Mouse (Mus musculus) CH12.LX (cell line): ENCODE measurements at regions not wholly inside any gene's neighbourhood (a gene's known extent, or its start where the extent isn't known, plus 50 kb on each side); places are given as distances from the start of the nearest gene placed in this dataset.

ENCODE experiments used
- DNase-seq: peaks from one replicate; pipeline ENCODE4 v3.0.0-alpha.2; 2013; ENCODE audit errors: extremely low read depth
- H3K27ac ChIP-seq: 2 replicates; pipeline ENCODE4 v1.5.1; 2012; ENCODE audit warnings: low read depth, mild to moderate bottlenecking, control low read depth, moderate library complexity; ENCODE audit not compliant: insufficient read depth
- H3K27me3 ChIP-seq: replicated peaks from 2 replicates; pipeline ENCODE3; 2012; ENCODE audit warnings: inconsistent platforms
- H3K36me3 ChIP-seq, 2 experiments: replicated peaks in 1 of 2; 2 replicates each; pipeline versions ENCODE3 to v1.6.1; 2012; ENCODE audit warnings: inconsistent platforms in 1 of 2, low read length in 1 of 2, mild to moderate bottlenecking in 1 of 2, mixed read lengths in 1 of 2, moderate library complexity in 1 of 2; ENCODE audit not compliant: control insufficient read depth in 1 of 2, insufficient read depth in 1 of 2
- H3K4me1 ChIP-seq, 2 experiments: 2 replicates each; pipeline ENCODE4 v1.6.1; 2012; ENCODE audit warnings: inconsistent platforms in 1 of 2, moderate library complexity in 1 of 2; ENCODE audit not compliant: insufficient read depth in 2 of 2, control insufficient read depth in 1 of 2
- H3K4me2 ChIP-seq: 2 replicates; pipeline ENCODE4 v1.6.1; 2012; ENCODE audit warnings: low read depth, mild to moderate bottlenecking, control low read depth; ENCODE audit not compliant: poor library complexity, insufficient read depth, severe bottlenecking
- H3K4me3 ChIP-seq, 3 experiments: fragments of 150-350 bp in 1 of 3; sonication (generic) in 1 of 3; replicated peaks in 1 of 3; 2 replicates each; pipeline versions ENCODE3 to v1.5.1; 2011 to 2012; ENCODE audit warnings: low read depth in 2 of 3, low read length in 2 of 3, mild to moderate bottlenecking in 2 of 3, moderate library complexity in 2 of 3, control low read depth in 1 of 3, improper control_type of control experiment in 1 of 3, inconsistent platforms in 1 of 3, mixed read lengths in 1 of 3; ENCODE audit not compliant: poor library complexity in 1 of 3
- H3K79me2 ChIP-seq: replicated peaks from 2 replicates; pipeline ENCODE4 v1.6.1; 2012; ENCODE audit warnings: mild to moderate bottlenecking, moderate library complexity; ENCODE audit not compliant: control insufficient read depth, poor library complexity, insufficient read depth, severe bottlenecking; ENCODE audit errors: extremely low read depth
- H3K9ac ChIP-seq: 2 replicates; pipeline ENCODE4 v1.6.1; 2012; ENCODE audit warnings: low read depth, mild to moderate bottlenecking, control low read depth, moderate library complexity; ENCODE audit not compliant: insufficient read depth
- H3K9me3 ChIP-seq: replicated peaks from 2 replicates; pipeline ENCODE3; 2012; ENCODE audit warnings: low read length, inconsistent platforms, mixed read lengths
- BHLHE40 ChIP-seq: IDR thresholded peaks from 2 replicates; pipeline ENCODE4 v1.6.1; 2011; ENCODE audit warnings: mild to moderate bottlenecking, low read depth, low read length, improper control_type of control experiment
- CHD2 ChIP-seq: IDR thresholded peaks from 2 replicates; pipeline ENCODE4 v1.6.1; 2011; ENCODE audit warnings: low read length, improper control_type of control experiment
- CTCF ChIP-seq, 2 experiments: IDR thresholded peaks in 1 of 2; conservative IDR thresholded peaks in 1 of 2; 2 replicates each; pipeline ENCODE4 v1.5.1; 2011 to 2012; ENCODE audit warnings: low read depth in 2 of 2, low read length in 2 of 2, improper control_type of control experiment in 1 of 2, inconsistent platforms in 1 of 2, mild to moderate bottlenecking in 1 of 2, moderate library complexity in 1 of 2
- ETS1 ChIP-seq: conservative IDR thresholded peaks from 2 replicates; pipeline ENCODE4 v1.6.1; 2012; ENCODE audit warnings: low read depth, mild to moderate bottlenecking, inconsistent platforms, low read length, improper control_type of control experiment, moderate library complexity
- KAT2A ChIP-seq: IDR thresholded peaks from 2 replicates; pipeline ENCODE4 v1.6.1; 2012; ENCODE audit warnings: low read length, improper control_type of control experiment, inconsistent platforms; ENCODE audit not compliant: insufficient replicate concordance
- MAX ChIP-seq: IDR thresholded peaks from 2 replicates; pipeline ENCODE4 v1.6.1; 2011; ENCODE audit warnings: low read length, improper control_type of control experiment
- MAZ ChIP-seq: IDR thresholded peaks from 2 replicates; pipeline ENCODE4 v1.6.1; 2012; ENCODE audit warnings: low read depth, mild to moderate bottlenecking, inconsistent platforms, low read length, improper control_type of control experiment, moderate library complexity
- MXI1 ChIP-seq: IDR thresholded peaks from 2 replicates; pipeline ENCODE4 v1.6.1; 2011; ENCODE audit warnings: mild to moderate bottlenecking, low read depth, low read length, improper control_type of control experiment
- MYC ChIP-seq: IDR thresholded peaks from 2 replicates; pipeline ENCODE4 v1.6.1; 2011; ENCODE audit warnings: low read depth, mild to moderate bottlenecking, improper control_type of control experiment, low read length
- PAX5 ChIP-seq: IDR thresholded peaks from 2 replicates; pipeline ENCODE4 v1.6.1; 2012; ENCODE audit warnings: low read length, inconsistent platforms, mixed read lengths
- POLR2A ChIP-seq: IDR thresholded peaks from 2 replicates; pipeline ENCODE4 v1.6.1; 2011; ENCODE audit warnings: low read depth, mild to moderate bottlenecking, improper control_type of control experiment, low read length
- RAD21 ChIP-seq: IDR thresholded peaks from 2 replicates; pipeline ENCODE4 v1.6.1; 2011; ENCODE audit warnings: low read depth, mild to moderate bottlenecking, low read length, improper control_type of control experiment, moderate library complexity
- RCOR1 ChIP-seq: conservative IDR thresholded peaks from 2 replicates; pipeline ENCODE4 v1.6.1; 2012; ENCODE audit warnings: low read depth, mild to moderate bottlenecking, inconsistent platforms, low read length, improper control_type of control experiment
- SIN3A ChIP-seq: IDR thresholded peaks from 2 replicates; pipeline ENCODE4 v1.6.1; 2012; ENCODE audit warnings: low read length, improper control_type of control experiment, inconsistent platforms
- TBP ChIP-seq: conservative IDR thresholded peaks from 2 replicates; pipeline ENCODE4 v1.6.1; 2011; ENCODE audit warnings: low read depth, low read length, improper control_type of control experiment
- TCF12 ChIP-seq: IDR thresholded peaks from 2 replicates; pipeline ENCODE4 v1.6.1; 2014; ENCODE audit warnings: low read depth, mild to moderate bottlenecking, inconsistent platforms, low read length, improper control_type of control experiment
- USF2 ChIP-seq: conservative IDR thresholded peaks from 2 replicates; pipeline ENCODE4 v1.6.1; 2011; ENCODE audit warnings: low read depth, low read length, improper control_type of control experiment
- ZC3H11A ChIP-seq: IDR thresholded peaks from 2 replicates; pipeline ENCODE4 v1.6.1; 2012; ENCODE audit warnings: low read depth, mild to moderate bottlenecking, inconsistent platforms, low read length, improper control_type of control experiment
- ZMIZ1 ChIP-seq: IDR thresholded peaks from 2 replicates; pipeline ENCODE4 v1.6.1; 2012; ENCODE audit warnings: low read depth, mild to moderate bottlenecking, inconsistent platforms, low read length, improper control_type of control experiment
- ZNF384 ChIP-seq: IDR thresholded peaks from 2 replicates; pipeline ENCODE4 v1.6.1; 2012; ENCODE audit warnings: low read depth, low read length, improper control_type of control experiment, inconsistent platforms
- dilution Hi-C: fragments of 300-500 bp; cut with MboI; formaldehyde crosslinking; loops from 2 replicates; pipeline ENCODE4 v1.14.3; 2020; ENCODE audit warnings: low sequenced_read_pairs; ENCODE audit not compliant: extremely low pct_unique_long_range_greater_than_20kb, extremely low pct_ligation_motif_present
- in situ Hi-C: fragments of 300-500 bp; cut with MboI; formaldehyde crosslinking; loops from 3 replicates; pipeline ENCODE4 v1.14.3; 2019; ENCODE audit warnings: low sequenced_read_pairs, low pct_ligation_motif_present, low pct_unique_long_range_greater_than_20kb, mixed read lengths

DNA sequence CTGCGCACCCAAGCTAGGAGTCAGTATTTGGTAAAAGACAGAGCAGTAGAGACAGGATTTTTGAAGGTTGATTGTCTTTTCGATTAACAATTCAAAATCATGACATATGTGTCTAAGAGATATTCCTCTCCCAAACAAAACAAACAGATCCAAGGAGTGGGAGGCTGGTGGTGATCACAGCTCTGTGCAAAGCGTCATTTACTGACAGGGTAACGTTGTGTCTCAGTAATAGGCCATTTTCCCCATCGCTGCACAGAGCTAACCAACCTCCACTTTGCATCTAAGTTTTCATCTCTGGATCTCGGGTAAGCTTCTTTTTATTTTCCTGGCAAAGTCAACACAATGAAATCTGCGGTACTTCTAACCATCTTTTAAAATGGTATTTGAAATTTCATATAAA, 109.8 kb upstream of the Fstl4 start:
- Histone ChIP-seq H3K4me1 (no peaks in the 10 kb centered on the region), H3K36me3 (no peaks in the 10 kb centered on the region), H3K27ac (no peak overlapping the region), H3K27me3 (peaks cover 90% of the 10 kb centered on the region), H3K4me3 (no peak overlapping the region), H3K9me3 (no peaks in the 10 kb centered on the region), H3K9ac (no peak overlapping the region), H3K4me2 (no peak overlapping the region), H3K79me2 (no peaks in the 10 kb centered on the region)
- TF ChIP-seq BHLHE40 (no peak), CHD2 (no peak), RCOR1 (no peak), MAX (no peak), MAZ (no peak), ZNF384 (no peak), ZC3H11A (no peak), TBP (no peak), KAT2A (no peak), TCF12 (no peak), USF2 (no peak), ETS1 (no peak), SIN3A (no peak), ZMIZ1 (no peak), MYC (no peak), MXI1 (no peak), POLR2A (no peak), PAX5 (no peak), CTCF (conservative IDR thresholded peaks at IDR 0.05 in 1 of 2, IDR thresholded peaks at IDR 0.05 in 1 of 2; ENCODE audit: low read depth in 2 of 2, low read length in 2 of 2) (no peak)
- in situ Hi-C loops = no loop called here
- dilution Hi-C loops = no loop called here
- no peak for DNase-seq

DNA sequence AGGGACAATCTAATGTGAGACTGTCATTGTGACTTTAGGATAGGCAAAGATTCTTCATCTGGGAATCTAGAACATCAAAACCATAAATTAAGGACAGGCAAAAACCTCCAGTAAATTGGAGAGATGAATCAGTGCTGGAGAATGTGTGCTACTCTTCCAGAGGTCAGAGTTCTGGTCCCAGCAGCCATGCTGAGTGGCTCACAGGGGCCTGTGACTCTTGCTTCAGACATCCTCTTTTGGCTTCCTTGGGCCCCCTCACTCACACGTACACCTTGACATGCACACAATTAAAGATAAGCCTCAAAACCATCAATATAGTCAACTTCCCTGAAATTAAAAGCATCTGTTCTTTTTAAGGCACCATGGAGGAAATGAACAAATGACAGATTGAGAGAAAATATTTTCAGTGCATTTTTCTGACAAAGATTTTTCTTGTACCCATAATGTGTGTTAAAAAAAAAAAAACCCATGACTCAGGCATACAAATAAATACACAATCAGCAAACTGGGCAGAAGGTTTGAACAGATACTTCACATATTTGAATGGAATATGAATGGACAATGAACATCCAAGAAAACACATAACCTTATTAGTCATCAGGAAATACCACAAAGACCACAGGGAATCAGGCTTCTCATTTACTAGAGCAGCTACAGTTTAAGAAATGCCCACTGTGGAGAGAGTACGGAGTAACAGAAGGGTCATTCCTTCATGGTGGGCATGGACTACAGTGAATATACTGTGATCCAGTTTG, 108.5 kb upstream of the Fstl4 start:
- Histone ChIP-seq H3K4me1 (no peaks in the 10 kb centered on the region), H3K4me3 (no peak overlapping the region), H3K36me3 (no peaks in the 10 kb centered on the region), H3K27ac (no peak overlapping the region), H3K9me3 (no peaks in the 10 kb centered on the region), H3K79me2 (no peaks in the 10 kb centered on the region), H3K4me2 (no peak overlapping the region), H3K9ac (no peak overlapping the region), H3K27me3 (peaks cover 90% of the 10 kb centered on the region)
- no peak for DNase-seq
- dilution Hi-C loops (no loop called here), in situ Hi-C loops (no loop called here)
- TF ChIP-seq RAD21 = no peak
